Mouse (Mus musculus) heart, embryonic 12.5 days (tissue): ENCODE data around the gene Rcan1. TPM values are rescaled to one million over a fixed set of nuclear protein-coding genes. Genes with fewer than 3 reads are reported as not detected.

Source experiments
- ATAC-seq: fragments of 200-750 bp; cut with Nextera tagmentation; 2 replicates; pipeline ENCODE4 v1.8.0; 2017; ENCODE audit warnings: moderate TSS enrichment, moderate library complexity; ENCODE audit not compliant: insufficient number of reproducible peaks, low FRiP score
- H3K27ac ChIP-seq: fragments of 300-500 bp; sonication (generic); 2 replicates; pipeline ENCODE4 v1.5.1; 2016; ENCODE audit warnings: mild to moderate bottlenecking, moderate library complexity; ENCODE audit not compliant: poor library complexity, severe bottlenecking
- H3K27me3 ChIP-seq: fragments of 300-500 bp; sonication (generic); replicated peaks from 2 replicates; pipeline ENCODE4 v1.6.1; 2016; ENCODE audit warnings: mild to moderate bottlenecking, moderate library complexity
- H3K36me3 ChIP-seq: fragments of 300-500 bp; sonication (generic); 2 replicates; pipeline ENCODE4 v1.6.1; 2016; ENCODE audit warnings: mild to moderate bottlenecking, moderate library complexity
- H3K4me1 ChIP-seq: fragments of 300-500 bp; sonication (generic); replicated peaks from 2 replicates; pipeline ENCODE4 v1.6.1; 2016; ENCODE audit warnings: mild to moderate bottlenecking
- H3K4me2 ChIP-seq: fragments of 300-500 bp; sonication (generic); 2 replicates; pipeline ENCODE4 v1.6.1; 2016; ENCODE audit warnings: mild to moderate bottlenecking, moderate library complexity
- H3K4me3 ChIP-seq: fragments of 300-500 bp; sonication (generic); 2 replicates; pipeline ENCODE4 v1.5.1; 2016; ENCODE audit warnings: mild to moderate bottlenecking
- H3K9ac ChIP-seq: fragments of 300-500 bp; sonication (generic); 2 replicates; pipeline ENCODE4 v1.6.1; 2016; ENCODE audit warnings: mild to moderate bottlenecking, moderate library complexity
- H3K9me3 ChIP-seq: fragments of 300-500 bp; sonication (generic); replicated peaks from 2 replicates; pipeline ENCODE4 v1.6.1; 2016; ENCODE audit warnings: mild to moderate bottlenecking, moderate library complexity
- WGBS: fragments of 180-500 bp; shearing (Covaris S2); methylation state at CpG from one replicate; pipeline ENCODE4 v1.1.7; 2016; 5-methylcytosine and 5-hydroxymethylcytosine counted together
- polyA plus RNA-seq: library from polyadenylated mRNA; unstranded; fragments of >200 nt; fragmentation: Nextera tagmentation; extraction: Ambion mirVana; gene quantifications from 2 replicates; pipeline ENCODE4 v1.2.1, GENCODE M21; 2016

Gene Rcan1
- polyA plus RNA-seq, 1 experiment from 2014 or later = 148 TPM

GRCm38 (mm10) chr16:92346297-92346916 lies 124.3 kb downstream of the Rcan1 start:
- Histone ChIP-seq H3K4me3 (no peak overlapping the region), H3K27ac (peak overlapping the region; percentile 98), H3K36me3 (0 out of 2 replicates have a peak, but pooled peaks cover 2% of the 10 kb centered on the region), H3K9me3 (no peaks in the 10 kb centered on the region), H3K27me3 (no peaks in the 10 kb centered on the region), H3K9ac (peak overlapping the region; percentile 63), H3K4me1 (peaks cover 37% of the 10 kb centered on the region), H3K4me2 (peak overlapping the region; percentile 40; the same call in 1 of the 2 replicates)
- WGBS = 35% methylated on average over 13 of the region's 13 CpGs
- ATAC-seq = peak; percentile 69

DNA sequence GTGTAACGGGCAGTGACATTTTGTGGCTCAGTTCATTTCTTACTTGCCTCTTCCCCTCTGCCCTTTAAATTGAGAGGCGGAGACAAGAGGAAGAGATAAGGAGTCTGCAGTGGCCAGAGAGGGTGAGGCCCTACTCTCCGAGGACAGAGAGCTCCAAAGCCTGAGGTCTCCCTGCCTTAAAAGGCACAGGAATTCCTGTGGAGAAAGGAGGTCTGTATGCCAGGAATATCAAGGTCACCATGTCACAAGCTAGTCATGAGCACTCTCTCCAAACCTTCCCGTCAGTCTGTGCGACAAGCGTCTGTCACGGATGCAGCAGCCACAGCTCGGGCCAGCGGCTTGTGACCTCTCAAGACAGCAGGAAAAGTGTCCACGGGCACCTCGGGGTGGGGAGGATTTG lies 125.5 kb downstream of the Rcan1 start:
- H3K36me3 ChIP-seq = 0 out of 2 replicates have a peak, but pooled peaks cover 2% of the 10 kb centered on the region
- ATAC-seq = peak; percentile 79
- H3K9ac ChIP-seq = no peak overlapping the region; the same call in 1 of the 2 replicates
- no peak overlapping the region for H3K4me3 ChIP-seq
- H3K4me1 ChIP-seq = peaks cover 47% of the 10 kb centered on the region
- no peaks in the 10 kb centered on the region for H3K27me3 ChIP-seq
- 0 out of 2 replicates have a peak overlapping the region, but pooled peaks have one; percentile 0 for H3K4me2 ChIP-seq
- WGBS = 4% methylated on average over 11 of the region's 11 CpGs
- no peaks in the 10 kb centered on the region for H3K9me3 ChIP-seq
- H3K27ac ChIP-seq = peak overlapping the region; percentile 98

Other genes starting within 250 kb of the Rcan1 start
- 2.0 and 2.1 TPM in 2 replicates for gene Kcne2, start 178.5 kb downstream of the Rcan1 start, polyA plus RNA-seq
- gene Smim11, start 169.6 kb downstream of the Rcan1 start, polyA plus RNA-seq = 121 and 124 TPM in 2 replicates
- gene Fam243, start 149.4 kb downstream of the Rcan1 start, polyA plus RNA-seq = not detected in 2 replicates
- gene Kcne1, start 111.4 kb downstream of the Rcan1 start, polyA plus RNA-seq = 78.4 and 87.1 TPM in 2 replicates
- gene Clic6, start 14.9 kb upstream of the Rcan1 start, polyA plus RNA-seq = 1.7 and 1.8 TPM in 2 replicates